Mouse (Mus musculus): ENCODE measurements at regions not wholly inside any gene's neighbourhood (a gene's known extent, or its start where the extent isn't known, plus 50 kb on each side); places are given as distances from the start of the nearest gene placed in this dataset.

- TF ChIP-seq CTCF (IDR thresholded peaks at IDR 0.05; ENCODE audit: borderline replicate concordance, insufficient read depth, low read depth, low read length) (no peak), POLR2A (IDR thresholded peaks at IDR 0.05; ENCODE audit: borderline replicate concordance, insufficient read depth, low read length) (no peak)
- no peak for DNase-seq
- Histone ChIP-seq H3K4me3 (replicated peaks; ENCODE audit: insufficient read depth, low read depth, low read length) (no peak overlapping the region), H3K4me1 (ENCODE audit: control insufficient read depth, insufficient read depth, low read length) (peaks cover 3% of the 10 kb centered on the region), H3K27ac (ENCODE audit: insufficient read depth, low read length) (no peak overlapping the region), H3K27me3 (ENCODE audit: control insufficient read depth, insufficient read depth, low read length) (no peaks in the 10 kb centered on the region; the same call in 1 of the 2 replicates)
- 84% methylated on average over 9 of the region's 9 CpGs for WGBS
Observed at GRCm38 (mm10) chr11:19599433-19599832, 324.7 kb upstream of the Spred2 start.

GRCm38 (mm10) chr11:19601216-19601938 lies 322.8 kb upstream of the Spred2 start:
- TF ChIP-seq POLR2A (IDR thresholded peaks at IDR 0.05; ENCODE audit: borderline replicate concordance, insufficient read depth, low read length) = no peak
- TF ChIP-seq CTCF (IDR thresholded peaks at IDR 0.05; ENCODE audit: borderline replicate concordance, insufficient read depth, low read depth, low read length) = no peak
- 17% methylated on average over 15 of the region's 15 CpGs for WGBS
- Histone ChIP-seq H3K27ac (ENCODE audit: insufficient read depth, low read length) (no peak overlapping the region), H3K27me3 (ENCODE audit: control insufficient read depth, insufficient read depth, low read length) (no peaks in the 10 kb centered on the region; the same call in 1 of the 2 replicates), H3K4me1 (ENCODE audit: control insufficient read depth, insufficient read depth, low read length) (peaks cover 3% of the 10 kb centered on the region; the same call in 1 of the 2 replicates), H3K4me3 (replicated peaks; ENCODE audit: insufficient read depth, low read depth, low read length) (no peak overlapping the region)
- DNase-seq = no peak

GRCm38 (mm10) chr11:19602496-19602895 lies 321.7 kb upstream of the Spred2 start:
- WGBS = 82% methylated on average over 5 of the region's 5 CpGs
- no peak for DNase-seq
- no peak overlapping the region for H3K4me3 ChIP-seq (replicated peaks; ENCODE audit: insufficient read depth, low read depth, low read length)
- TF ChIP-seq POLR2A (IDR thresholded peaks at IDR 0.05; ENCODE audit: borderline replicate concordance, insufficient read depth, low read length) (no peak), CTCF (IDR thresholded peaks at IDR 0.05; ENCODE audit: borderline replicate concordance, insufficient read depth, low read depth, low read length) (no peak)
- no peak overlapping the region for H3K27ac ChIP-seq (ENCODE audit: insufficient read depth, low read length)
- H3K4me1 ChIP-seq (ENCODE audit: control insufficient read depth, insufficient read depth, low read length) = peaks cover 3% of the 10 kb centered on the region; the same call in 1 of the 2 replicates
- no peaks in the 10 kb centered on the region; the same call in 1 of the 2 replicates for H3K27me3 ChIP-seq (ENCODE audit: control insufficient read depth, insufficient read depth, low read length)

- TF ChIP-seq CTCF (IDR thresholded peaks at IDR 0.05; ENCODE audit: borderline replicate concordance, insufficient read depth, low read depth, low read length) (no peak), POLR2A (IDR thresholded peaks at IDR 0.05; ENCODE audit: borderline replicate concordance, insufficient read depth, low read length) (no peak)
- 85% methylated on average over 4 of the region's 4 CpGs for WGBS
- H3K4me3 ChIP-seq (replicated peaks; ENCODE audit: insufficient read depth, low read depth, low read length) = no peak overlapping the region
- H3K4me1 ChIP-seq (ENCODE audit: control insufficient read depth, insufficient read depth, low read length) = peaks cover 3% of the 10 kb centered on the region; the same call in 1 of the 2 replicates
- no peaks in the 10 kb centered on the region for H3K27me3 ChIP-seq (ENCODE audit: control insufficient read depth, insufficient read depth, low read length)
- no peak overlapping the region for H3K27ac ChIP-seq (ENCODE audit: insufficient read depth, low read length)
- DNase-seq = no peak
Observed at GRCm38 (mm10) chr11:19605602-19606001, 318.6 kb upstream of the Spred2 start.

GRCm38 (mm10) chr11:19606943-19607342 lies 317.2 kb upstream of the Spred2 start:
- Histone ChIP-seq H3K4me3 (replicated peaks; ENCODE audit: insufficient read depth, low read depth, low read length) (no peak overlapping the region), H3K27me3 (ENCODE audit: control insufficient read depth, insufficient read depth, low read length) (no peaks in the 10 kb centered on the region), H3K27ac (ENCODE audit: insufficient read depth, low read length) (no peak overlapping the region), H3K4me1 (ENCODE audit: control insufficient read depth, insufficient read depth, low read length) (no peaks in the 10 kb centered on the region)
- WGBS = 96% methylated on average over 8 of the region's 8 CpGs
- DNase-seq = no peak
- TF ChIP-seq POLR2A (IDR thresholded peaks at IDR 0.05; ENCODE audit: borderline replicate concordance, insufficient read depth, low read length) = no peak
- no peak for TF ChIP-seq CTCF (IDR thresholded peaks at IDR 0.05; ENCODE audit: borderline replicate concordance, insufficient read depth, low read depth, low read length)

- no peak for TF ChIP-seq CTCF (IDR thresholded peaks at IDR 0.05; ENCODE audit: borderline replicate concordance, insufficient read depth, low read depth, low read length)
- no peak for TF ChIP-seq POLR2A (IDR thresholded peaks at IDR 0.05; ENCODE audit: borderline replicate concordance, insufficient read depth, low read length)
Observed at GRCm38 (mm10) chr11:19607941-19608340, 316.2 kb upstream of the Spred2 start.

GRCm38 (mm10) chr11:19608523-19608922 lies 315.7 kb upstream of the Spred2 start:
- H3K27me3 ChIP-seq (ENCODE audit: control insufficient read depth, insufficient read depth, low read length) = no peaks in the 10 kb centered on the region
- TF ChIP-seq POLR2A (IDR thresholded peaks at IDR 0.05; ENCODE audit: borderline replicate concordance, insufficient read depth, low read length) = no peak
- TF ChIP-seq CTCF (IDR thresholded peaks at IDR 0.05; ENCODE audit: borderline replicate concordance, insufficient read depth, low read depth, low read length) = no peak
- DNase-seq = no peak
- 96% methylated on average over 4 of the region's 4 CpGs for WGBS
- H3K4me1 ChIP-seq (ENCODE audit: control insufficient read depth, insufficient read depth, low read length) = no peaks in the 10 kb centered on the region
- H3K4me3 ChIP-seq (replicated peaks; ENCODE audit: insufficient read depth, low read depth, low read length) = no peak overlapping the region
- H3K27ac ChIP-seq (ENCODE audit: insufficient read depth, low read length) = no peak overlapping the region

More at GRCm38 (mm10) chr11:19607941-19608340, 316.2 kb upstream of the Spred2 start:
- Histone ChIP-seq H3K27ac (ENCODE audit: insufficient read depth, low read length) (no peak overlapping the region), H3K4me1 (ENCODE audit: control insufficient read depth, insufficient read depth, low read length) (no peaks in the 10 kb centered on the region), H3K4me3 (replicated peaks; ENCODE audit: insufficient read depth, low read depth, low read length) (no peak overlapping the region), H3K27me3 (ENCODE audit: control insufficient read depth, insufficient read depth, low read length) (no peaks in the 10 kb centered on the region)
- no peak for DNase-seq

GRCm38 (mm10) chr11:19610559-19610958 lies 313.6 kb upstream of the Spred2 start:
- Histone ChIP-seq H3K4me3 (replicated peaks; ENCODE audit: insufficient read depth, low read depth, low read length) (no peak overlapping the region), H3K4me1 (ENCODE audit: control insufficient read depth, insufficient read depth, low read length) (no peaks in the 10 kb centered on the region), H3K27ac (ENCODE audit: insufficient read depth, low read length) (no peak overlapping the region), H3K27me3 (ENCODE audit: control insufficient read depth, insufficient read depth, low read length) (no peaks in the 10 kb centered on the region)
- TF ChIP-seq CTCF (IDR thresholded peaks at IDR 0.05; ENCODE audit: borderline replicate concordance, insufficient read depth, low read depth, low read length) = no peak
- no peak for TF ChIP-seq POLR2A (IDR thresholded peaks at IDR 0.05; ENCODE audit: borderline replicate concordance, insufficient read depth, low read length)
- WGBS = 85% methylated on average over 6 of the region's 6 CpGs
- no peak for DNase-seq

All from cerebellum, adult 2 months (tissue).